Mouse (Mus musculus) MEL (cell line): ENCODE data around the gene Ifit3. TPM values are rescaled to one million over a fixed set of nuclear protein-coding genes. Genes with fewer than 3 reads are reported as not detected.
"Not testable (repeated sequence)": the region's sequence is repeated elsewhere in the genome, so short reads cannot be mapped to it uniquely, and the experiment has no call there.

Experiments used
- DNase-seq: peaks from one replicate; pipeline ENCODE4 v3.0.0; 2011; ENCODE audit warnings: low read depth, low spot score
- H3K27ac ChIP-seq: 2 replicates; pipeline ENCODE4 v1.5.1; 2012; ENCODE audit warnings: low read depth, mild to moderate bottlenecking, control low read depth, low read length, moderate library complexity; ENCODE audit not compliant: control insufficient read depth
- H3K27me3 ChIP-seq, 2 experiments: fragments of 150-350 bp in 1 of 2; sonication (generic) in 1 of 2; 2 replicates each; pipeline ENCODE4 v1.6.1; 2012; ENCODE audit warnings: low read length in 2 of 2, mild to moderate bottlenecking in 2 of 2, improper control_type of control experiment in 1 of 2, moderate library complexity in 1 of 2; ENCODE audit not compliant: insufficient read depth in 2 of 2, control insufficient read depth in 1 of 2
- H3K36me3 ChIP-seq, 2 experiments: 2 replicates each; pipeline ENCODE4 v1.6.1; 2012 to 2014; ENCODE audit warnings: low read length in 2 of 2, improper control_type of control experiment in 1 of 2, inconsistent platforms in 1 of 2, mild to moderate bottlenecking in 1 of 2; ENCODE audit not compliant: insufficient read depth in 2 of 2, control insufficient read depth in 1 of 2
- H3K4me1 ChIP-seq, 2 experiments: fragments of 150-350 bp in 1 of 2; sonication (generic) in 1 of 2; 2 replicates each; pipeline ENCODE4 v1.6.1; 2012; ENCODE audit warnings: low read length in 2 of 2, improper control_type of control experiment in 1 of 2, mild to moderate bottlenecking in 1 of 2; ENCODE audit not compliant: insufficient read depth in 2 of 2, control insufficient read depth in 1 of 2
- H3K4me3 ChIP-seq, 2 experiments: fragments of 150-350 bp in 1 of 2; sonication (generic) in 1 of 2; 2 replicates each; pipeline ENCODE4 v1.5.1; 2012; ENCODE audit warnings: low read depth in 2 of 2, low read length in 2 of 2, mild to moderate bottlenecking in 2 of 2, moderate library complexity in 2 of 2, control low read depth in 1 of 2, improper control_type of control experiment in 1 of 2; ENCODE audit not compliant: control insufficient read depth in 1 of 2, insufficient read depth in 1 of 2
- H3K79me2 ChIP-seq: 2 replicates; pipeline ENCODE4 v1.6.1; 2012; ENCODE audit warnings: mild to moderate bottlenecking, low read length, moderate library complexity; ENCODE audit not compliant: control insufficient read depth, poor library complexity, insufficient read depth
- H3K9ac ChIP-seq: 2 replicates; pipeline ENCODE4 v1.6.1; 2012; ENCODE audit warnings: low read depth, mild to moderate bottlenecking, control low read depth, low read length, moderate library complexity; ENCODE audit not compliant: control insufficient read depth, poor library complexity, severe bottlenecking
- H3K9me3 ChIP-seq: fragments of 150-350 bp; sonication (generic); replicated peaks from 2 replicates; pipeline ENCODE4 v1.6.1; 2012; ENCODE audit warnings: mild to moderate bottlenecking, low read length, improper control_type of control experiment, moderate library complexity; ENCODE audit not compliant: insufficient read depth
- EP300 ChIP-seq, 2 experiments: IDR thresholded peaks; 2 replicates each; pipeline ENCODE4 v1.6.1; 2011; ENCODE audit warnings: improper control_type of control experiment in 2 of 2, low read length in 2 of 2, low read depth in 1 of 2, mild to moderate bottlenecking in 1 of 2
- GATA1 ChIP-seq: IDR thresholded peaks from 2 replicates; pipeline ENCODE4 v1.6.1; 2011; ENCODE audit warnings: low read depth, low read length, improper control_type of control experiment
- TBP ChIP-seq: IDR thresholded peaks from 2 replicates; pipeline ENCODE4 v1.8.0; 2011; ENCODE audit warnings: low read depth, low read length, improper control_type of control experiment
- ZKSCAN1 ChIP-seq: IDR thresholded peaks from 2 replicates; pipeline ENCODE4 v1.6.1; 2012; ENCODE audit warnings: low read depth, mild to moderate bottlenecking, inconsistent platforms, low read length, improper control_type of control experiment, moderate library complexity
- polyA plus RNA-seq, 2 experiments: library from polyadenylated mRNA; stranded (reverse) in 1 of 2; unstranded in 1 of 2; fragments of >175 nt in 1 of 2; fragments of >200 nt in 1 of 2; gene quantifications; 2 replicates each; pipeline versions ENCODE4 v1.2.1 to v1.2.4; 2012; ENCODE audit warnings: low replicate concordance in 2 of 2, low read depth in 1 of 2; ENCODE audit not compliant: insufficient read length in 2 of 2, insufficient read depth in 1 of 2, missing spikeins in 1 of 2
- total RNA-seq: library from RNA; depleted of rRNA; stranded (reverse); fragments of 300-350 nt; gene quantifications from 2 replicates; pipeline ENCODE4 v1.2.3, GENCODE M21; 2012

Gene Ifit3
- total and polyA plus RNA-seq, 3 experiments = 0.10 TPM; not detected in 2

DNA sequence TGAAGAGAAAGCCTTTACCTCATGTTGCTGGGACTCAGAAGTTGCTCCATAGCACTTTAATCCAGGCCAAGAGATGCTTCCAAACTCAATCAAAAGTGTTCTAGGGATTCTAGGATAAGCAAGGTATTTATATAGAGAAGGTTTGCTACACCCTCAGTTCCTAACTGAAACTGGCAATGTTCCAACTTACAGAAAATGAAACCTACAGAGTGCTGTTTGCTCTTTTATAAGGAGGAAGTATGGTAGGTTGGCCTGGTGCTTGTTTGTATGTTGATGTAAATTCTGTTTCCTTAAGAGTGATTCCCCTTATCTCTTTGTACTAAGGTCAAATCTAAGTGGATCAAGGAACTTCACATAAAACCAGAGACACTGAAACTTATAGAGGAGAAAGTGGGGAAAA, 15.9 kb downstream of the Ifit3 start:
- H3K27ac ChIP-seq, H3K79me2 ChIP-seq, H3K36me3 ChIP-seq, H3K4me3 ChIP-seq, H3K27me3 ChIP-seq, H3K9me3 ChIP-seq, H3K9ac ChIP-seq: not testable (repeated sequence)
- H3K4me1 ChIP-seq = peaks cover 3 to 13% of the 10 kb centered on the region in 2 experiments; a peak in 3 of 4 replicates
- TF ChIP-seq EP300 (IDR thresholded peaks at IDR 0.05; ENCODE audit: low read depth in 1 of 2, low read length in 2 of 2) = peak in 1 of 2 experiments; percentile 28; a peak in 2 of 4 replicates
- peak; percentile 70 for DNase-seq

DNA sequence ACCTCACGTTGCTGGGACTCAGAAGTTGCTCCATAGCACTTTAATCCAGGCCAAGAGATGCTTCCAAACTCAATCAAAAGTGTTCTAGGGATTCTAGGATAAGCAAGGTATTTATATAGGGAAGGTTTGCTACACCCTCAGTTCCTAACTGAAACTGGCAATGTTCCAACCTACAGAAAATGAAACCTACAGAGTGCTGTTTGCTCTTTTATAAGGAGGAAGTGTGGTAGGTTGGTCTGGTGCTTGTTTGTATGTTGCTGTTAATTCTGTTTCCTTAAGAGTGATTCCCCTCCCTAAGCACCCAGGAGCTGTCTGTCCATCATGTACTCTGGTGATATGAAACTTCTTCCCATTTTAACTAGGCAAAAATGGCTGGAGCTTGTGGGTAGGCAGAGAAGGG, 18.6 kb downstream of the Ifit3 start, which contains the start of gene Ifit1bl1:
Gene Ifit1bl1, minus strand, starts transcription at position 69 of the 400 bp plus-strand sequence.
- not testable (repeated sequence) for H3K9ac ChIP-seq, H3K79me2 ChIP-seq, H3K27me3 ChIP-seq, H3K36me3 ChIP-seq, H3K9me3 ChIP-seq, H3K4me3 ChIP-seq
- peak; percentile 69 for DNase-seq
- peak within 1 kb of the TSS; percentile 14; the same call in 1 of the 2 replicates for H3K27ac ChIP-seq
- peaks cover 3 to 14% of the 10 kb centered on the region in 2 experiments; a peak in 3 of 4 replicates for H3K4me1 ChIP-seq

DNA sequence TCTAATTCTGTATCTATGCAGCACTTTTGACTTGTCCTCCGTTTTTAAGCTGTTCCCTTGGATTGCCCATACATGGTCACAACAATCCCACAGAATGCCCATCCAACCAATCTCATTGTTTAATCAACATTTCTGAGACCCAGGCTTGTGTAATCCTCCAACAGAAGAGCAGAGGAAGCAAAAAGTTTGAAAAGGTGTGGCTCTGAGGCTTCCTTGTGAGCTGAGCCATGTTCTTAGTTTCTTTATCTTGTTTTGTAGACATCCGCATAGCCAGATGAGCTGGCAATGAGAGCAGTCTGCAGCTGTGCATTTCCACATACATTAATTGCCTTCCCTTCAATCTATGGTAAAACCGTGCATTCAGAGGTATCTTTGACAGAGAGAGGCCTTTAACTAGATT, 22.1 kb downstream of the Ifit3 start:
- no peak overlapping the region for H3K27ac ChIP-seq
- DNase-seq = peak; percentile 33
- H3K9me3 ChIP-seq = no peaks in the 10 kb centered on the region
- no peak overlapping the region for H3K4me3 ChIP-seq
- no peaks in the 10 kb centered on the region; a peak in 1 of 4 replicates for H3K27me3 ChIP-seq
- H3K79me2 ChIP-seq = no peaks in the 10 kb centered on the region
- H3K36me3 ChIP-seq = no peaks in the 10 kb centered on the region; a peak in 1 of 4 replicates
- H3K4me1 ChIP-seq = peaks cover 0 to 6% of the 10 kb centered on the region in 2 experiments; a peak in 2 of 4 replicates
- TF ChIP-seq TBP (peak; percentile 79), ZKSCAN1 (no peak), GATA1 (peak; percentile 25; the same call in 1 of the 2 replicates)
- H3K9ac ChIP-seq = no peak overlapping the region

DNA sequence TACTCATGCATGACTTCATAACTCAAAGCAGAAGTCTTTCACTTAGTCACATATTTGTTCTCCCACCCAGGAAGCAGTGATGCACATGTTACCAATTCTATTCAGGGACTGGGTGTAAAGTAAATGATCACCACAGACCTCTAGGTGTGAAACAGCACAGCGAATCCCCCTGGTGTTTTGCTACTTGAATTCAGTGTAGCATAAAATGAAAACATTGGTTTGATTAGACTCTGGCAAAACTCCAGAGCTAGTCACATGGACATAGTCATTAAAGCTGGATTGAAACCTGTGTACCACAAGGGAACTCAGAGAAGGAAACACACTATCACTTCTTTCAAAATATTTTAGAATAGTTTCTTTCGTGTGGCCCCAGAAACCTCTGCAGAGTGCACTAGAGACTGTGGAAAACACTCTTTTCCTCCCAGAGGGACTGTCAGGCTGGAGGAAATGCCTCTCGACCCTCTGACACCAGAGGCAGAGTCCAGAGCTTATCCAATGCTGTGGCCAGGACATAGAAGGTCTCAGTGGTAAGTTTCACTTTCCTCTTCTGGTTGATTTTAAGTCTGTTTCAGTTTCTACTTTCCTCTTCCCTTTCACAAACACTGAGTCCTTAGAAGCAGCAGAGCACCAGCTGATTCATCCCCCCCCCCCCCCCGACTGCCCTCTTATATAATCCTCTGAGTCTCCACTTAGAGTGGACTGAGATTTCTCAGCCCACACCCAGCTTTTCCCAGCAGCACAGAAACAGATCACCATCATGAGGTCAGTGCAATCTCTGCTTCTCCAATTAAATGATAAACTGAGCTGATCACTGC, 24.1 kb downstream of the Ifit3 start, which contains the start of gene Ifit3b:
Gene Ifit3b, plus strand, starts transcription at position 734 of the 815 bp plus-strand sequence.
- not testable (repeated sequence) for H3K79me2 ChIP-seq, H3K9me3 ChIP-seq, H3K9ac ChIP-seq, H3K27me3 ChIP-seq, H3K4me3 ChIP-seq, H3K36me3 ChIP-seq, DNase-seq, H3K27ac ChIP-seq, H3K4me1 ChIP-seq

DNA sequence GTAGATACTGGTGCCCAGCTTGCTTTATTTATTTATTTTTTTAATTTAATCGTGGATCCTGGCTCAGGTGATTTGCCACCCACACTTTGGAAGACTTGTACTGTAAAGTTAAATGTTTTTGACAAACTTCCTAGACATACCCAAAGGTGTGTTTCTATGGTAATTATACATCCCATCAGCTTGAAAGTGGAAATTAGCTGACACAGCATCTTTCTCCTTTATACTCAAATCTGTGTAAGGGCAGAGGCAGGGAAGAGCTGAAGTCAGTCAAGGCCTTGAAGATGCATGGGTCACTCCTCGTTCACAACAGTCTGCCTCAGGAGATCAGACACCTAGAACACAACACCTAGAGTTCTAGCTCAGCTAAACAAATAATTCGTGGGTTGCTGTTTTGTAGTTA, 26.8 kb downstream of the Ifit3 start:
- H3K36me3 ChIP-seq, H3K9ac ChIP-seq, H3K27ac ChIP-seq, H3K79me2 ChIP-seq, H3K27me3 ChIP-seq, H3K9me3 ChIP-seq, H3K4me3 ChIP-seq, H3K4me1 ChIP-seq, DNase-seq: not testable (repeated sequence)

DNA sequence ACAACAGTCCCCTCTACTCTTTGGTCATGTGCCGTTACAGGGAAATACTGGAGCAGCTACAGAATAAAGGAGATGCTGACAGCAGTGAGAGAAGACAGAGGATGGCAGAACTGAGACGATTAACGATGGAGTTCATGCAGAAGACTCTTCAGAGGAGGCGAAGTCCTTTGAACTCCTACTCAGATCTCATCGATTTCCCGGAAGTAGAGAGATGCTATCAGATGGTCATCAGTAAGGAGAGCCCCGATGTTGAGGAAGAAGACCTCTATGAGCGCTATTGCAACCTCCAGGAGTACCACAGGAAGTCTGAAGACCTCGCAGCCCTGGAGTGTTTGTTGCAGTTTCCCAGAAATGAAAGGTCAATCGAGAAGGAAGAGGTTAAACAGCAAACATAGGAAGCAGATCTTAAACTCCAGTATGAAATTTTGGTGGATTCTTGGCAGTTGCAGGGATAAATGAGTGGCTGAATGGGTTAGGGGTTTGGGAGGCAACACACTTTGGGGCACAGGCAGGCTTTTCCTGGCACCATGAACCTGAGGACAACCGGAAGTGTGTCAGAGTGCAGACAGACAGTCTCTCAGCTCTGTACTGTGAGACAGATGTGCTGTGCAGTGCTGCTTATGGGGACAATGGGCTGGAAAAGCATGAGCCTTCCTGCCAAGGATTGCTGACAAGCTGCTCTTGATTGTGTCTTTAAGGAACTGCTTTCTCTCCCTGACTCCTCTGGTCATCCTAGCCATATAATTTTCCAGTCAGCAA, 29.1 kb downstream of the Ifit3 start:
- not testable (repeated sequence) for H3K79me2 ChIP-seq, H3K4me1 ChIP-seq, H3K9ac ChIP-seq, H3K36me3 ChIP-seq, DNase-seq, H3K4me3 ChIP-seq, H3K27me3 ChIP-seq, H3K27ac ChIP-seq, H3K9me3 ChIP-seq
